Mouse (Mus musculus): Measurements from ENCODE around the gene Gm4981.
"Not testable (repeated sequence)": the region's sequence is repeated elsewhere in the genome, so short reads cannot be mapped to it uniquely, and the experiment has no call there.

Gm4981 gene

GRCm38 (mm10) chr10:58236613-58237012, at the start of gene Gm4981:
Gene Gm4981 (minus strand): TSS chr10:58236701.
- CTCF ChIA-PET = no interaction called here

- CTCF ChIA-PET = no interaction called here
Measured at GRCm38 (mm10) chr10:58282238-58282637, 45.7 kb upstream of the Gm4981 start.

GRCm38 (mm10) chr10:58258466-58258865, 22.0 kb upstream of the Gm4981 start:
- CTCF ChIA-PET = no interaction called here

GRCm38 (mm10) chr10:58255954-58256353, 19.5 kb upstream of the Gm4981 start:
- CTCF ChIA-PET = interaction anchor here (0.5 kb wide), 1 partner anchor 34 kb away, joined by 3 read pairs; no protein-coding TSS in a partner anchor

GRCm38 (mm10) chr10:58255213-58255892, 18.9 kb upstream of the Gm4981 start, which contains the start of gene Gcc2:
Gene Gcc2 (plus strand): TSS chr10:58255497.
- CTCF ChIA-PET = interaction anchor here (0.5 kb wide), 1 partner anchor 35 kb away, joined by 3 read pairs; no protein-coding TSS in a partner anchor

- CTCF ChIA-PET = no interaction called here
Measured at GRCm38 (mm10) chr10:58254635-58255175, 18.2 kb upstream of the Gm4981 start.

- CTCF ChIA-PET = no interaction called here
Measured at GRCm38 (mm10) chr10:58249535-58249934, 13.0 kb upstream of the Gm4981 start.

GRCm38 (mm10) chr10:58238984-58239740, 2.7 kb upstream of the Gm4981 start:
- CTCF ChIA-PET = not testable (repeated sequence)

GRCm38 (mm10) chr10:58234985-58235384, 1.5 kb downstream of the Gm4981 start:
- CTCF ChIA-PET = not testable (repeated sequence)

GRCm38 (mm10) chr10:58233740-58234121, 2.8 kb downstream of the Gm4981 start:
- CTCF ChIA-PET = not testable (repeated sequence)

GRCm38 (mm10) chr10:58233054-58233739, 3.3 kb downstream of the Gm4981 start:
- CTCF ChIA-PET = not testable (repeated sequence)

- CTCF ChIA-PET = not testable (repeated sequence)
Measured at GRCm38 (mm10) chr10:58232641-58232969, 3.9 kb downstream of the Gm4981 start, which contains the start of gene Duxf3. Gene Duxf3 (minus strand): TSS chr10:58232675.

- CTCF ChIA-PET = not testable (repeated sequence)
Measured at GRCm38 (mm10) chr10:58231779-58232640, 4.5 kb downstream of the Gm4981 start.

- CTCF ChIA-PET = not testable (repeated sequence)
Measured at GRCm38 (mm10) chr10:58231088-58231487, 5.4 kb downstream of the Gm4981 start.

GRCm38 (mm10) chr10:58230021-58230420, 6.5 kb downstream of the Gm4981 start:
- CTCF ChIA-PET = not testable (repeated sequence)

GRCm38 (mm10) chr10:58227798-58228197, 8.7 kb downstream of the Gm4981 start:
- CTCF ChIA-PET = not testable (repeated sequence)

- CTCF ChIA-PET = not testable (repeated sequence)
Measured at GRCm38 (mm10) chr10:58226357-58226756, 10.1 kb downstream of the Gm4981 start.

GRCm38 (mm10) chr10:58224827-58225785, 11.4 kb downstream of the Gm4981 start, which contains the start of gene AW822073:
Gene AW822073 (minus strand): TSS chr10:58224930.
- CTCF ChIA-PET = not testable (repeated sequence)

- CTCF ChIA-PET = not testable (repeated sequence)
Measured at GRCm38 (mm10) chr10:58223972-58224805, 12.3 kb downstream of the Gm4981 start.

Measured in spleen, embryonic (tissue).